Mouse (Mus musculus): ENCODE results near the gene Tmem82.
"Not testable (repeated sequence)": the region's sequence is repeated elsewhere in the genome, so short reads cannot be mapped to it uniquely, and the experiment has no call there.

Tmem82 gene

DNA sequence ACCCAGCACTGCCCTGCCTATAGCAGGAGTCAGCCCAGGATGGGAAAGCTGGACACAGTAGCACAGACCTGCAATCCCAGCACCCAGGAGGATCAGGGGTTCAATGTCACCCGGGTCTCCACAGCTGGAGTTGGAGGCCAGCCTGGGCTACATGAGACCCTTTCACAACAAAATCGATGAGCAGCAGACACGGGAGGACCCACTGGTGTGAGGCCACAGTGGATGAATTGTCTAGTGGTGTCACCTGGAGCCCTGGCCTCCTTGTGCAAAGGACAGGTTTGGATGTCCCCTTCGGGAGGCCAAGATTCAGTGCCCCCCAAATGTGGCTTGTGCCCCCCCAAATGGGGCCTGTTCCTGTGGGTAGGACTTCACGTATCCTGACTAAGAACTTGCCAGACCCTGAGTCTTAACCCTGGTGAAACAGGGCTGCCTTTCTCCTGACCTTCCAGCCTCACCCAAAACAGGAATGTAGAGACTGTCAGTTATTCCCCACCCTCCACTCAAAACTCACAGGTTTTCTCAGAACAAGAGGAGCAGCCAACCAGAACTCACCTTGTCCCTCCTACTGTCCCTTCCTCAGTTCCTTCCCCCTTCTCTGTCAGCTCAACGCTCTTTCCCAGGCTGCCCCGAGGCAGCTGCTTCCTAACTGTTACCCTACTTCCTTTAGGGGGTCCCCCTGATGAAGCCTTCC is 45.6 kb downstream of the Tmem82 start:
- DNase-seq: no peak

GRCm38 (mm10) chr4:141571934-141572333 is 46.5 kb downstream of the Tmem82 start:
- DNase-seq: no peak

DNA sequence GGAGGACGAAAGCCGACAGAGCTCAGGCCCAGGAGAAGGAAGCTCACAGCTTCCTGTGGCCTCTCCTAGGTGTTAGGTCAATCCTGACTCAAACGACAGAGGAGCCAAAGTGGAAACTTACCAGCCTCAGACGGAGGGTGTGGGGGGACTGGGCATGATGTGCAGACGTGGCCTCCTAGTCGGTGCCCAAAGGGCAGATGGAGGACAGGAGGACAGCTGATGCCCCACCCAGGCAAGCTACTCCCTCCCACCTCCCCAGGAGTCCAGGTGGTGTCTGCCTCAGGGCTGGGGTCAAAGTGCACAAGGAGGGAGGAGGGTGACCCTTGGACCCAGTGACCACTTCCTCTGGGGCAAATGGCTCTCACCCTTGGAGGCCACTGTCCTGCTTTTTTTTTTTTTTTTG is 47.1 kb downstream of the Tmem82 start:
- DNase-seq: no peak

GRCm38 (mm10) chr4:141570821-141571220 is 47.6 kb downstream of the Tmem82 start:
- DNase-seq: no peak

DNA sequence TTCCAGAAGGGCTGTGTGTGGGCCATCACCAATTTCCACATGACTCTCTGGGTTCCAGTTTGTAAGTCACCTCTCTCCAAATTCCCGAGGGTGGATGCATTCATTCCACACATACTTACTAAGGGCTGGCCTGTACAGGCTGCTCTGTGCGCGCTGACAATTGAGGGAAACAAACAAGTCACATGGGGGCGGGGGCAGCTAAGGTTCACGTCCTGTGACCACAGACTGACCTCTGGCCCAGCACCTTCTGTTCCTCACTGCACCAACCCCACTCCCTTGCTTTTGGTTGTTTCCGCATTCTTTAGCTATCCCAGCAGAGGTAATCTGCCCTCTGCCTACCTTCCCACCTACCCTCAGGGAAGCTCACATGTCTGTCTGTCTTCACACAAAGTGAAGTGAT is 48.4 kb downstream of the Tmem82 start:
- no peak for DNase-seq

DNA sequence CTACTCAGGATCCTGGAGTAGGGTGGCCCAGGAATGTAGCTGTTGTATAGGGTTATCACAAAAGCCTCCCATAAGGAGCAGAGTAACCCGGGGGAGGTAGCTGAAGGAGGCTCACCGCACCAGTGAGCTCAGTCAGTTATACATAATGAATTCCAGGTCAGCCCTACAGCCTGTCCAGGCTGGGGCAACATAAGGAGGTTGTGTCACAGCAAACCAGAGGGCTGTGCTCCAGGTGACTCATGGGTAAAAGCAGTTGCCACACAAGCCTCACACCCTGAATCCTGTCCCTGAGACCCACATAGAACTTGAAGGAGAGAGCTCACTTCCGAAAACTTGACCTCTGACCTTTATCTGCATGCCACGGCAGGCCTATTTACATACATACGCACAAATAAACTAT is 49.5 kb downstream of the Tmem82 start:
- DNase-seq: no peak

DNA sequence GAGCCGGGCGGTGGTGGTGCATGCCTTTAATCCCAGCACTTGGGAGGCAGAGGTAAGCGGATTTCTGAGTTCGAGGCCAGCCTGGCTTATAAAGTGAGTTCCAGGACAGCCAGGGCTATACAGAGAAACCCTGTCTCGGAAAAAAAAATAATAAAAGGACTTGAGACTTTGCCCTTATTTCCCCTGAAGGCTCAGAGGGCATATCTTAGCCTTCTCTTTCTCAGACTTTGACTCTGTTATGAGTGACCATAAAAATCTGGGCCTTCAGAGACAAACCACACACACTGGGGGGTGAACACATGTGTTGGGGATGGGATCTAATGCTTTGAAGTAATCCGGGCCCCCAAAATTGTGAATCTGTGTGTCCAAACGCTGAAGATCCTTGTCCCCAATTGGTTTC is 51.3 kb downstream of the Tmem82 start:
- DNase-seq: not testable (repeated sequence)

DNA sequence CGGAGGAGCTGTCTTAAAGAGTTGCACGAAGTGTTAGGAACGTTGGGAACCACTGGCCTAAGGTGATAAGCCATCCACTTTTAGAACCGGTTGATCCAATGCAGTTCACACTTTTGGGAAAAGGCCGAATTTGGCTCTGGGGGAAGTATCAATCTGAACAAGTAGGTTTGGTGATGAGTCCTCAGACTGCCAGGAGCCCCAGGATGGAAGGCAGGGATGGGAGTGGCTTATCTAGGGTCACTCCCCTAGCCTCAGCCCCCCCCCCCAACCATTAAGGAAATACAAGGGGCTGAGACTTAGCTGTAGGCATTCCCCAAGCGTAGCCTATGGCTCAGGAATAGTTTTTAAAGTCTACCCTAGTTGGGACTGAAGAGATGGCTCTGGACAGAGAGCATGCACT is 52.2 kb downstream of the Tmem82 start:
- DNase-seq: no peak

- no peak for DNase-seq
Observed at GRCm38 (mm10) chr4:141565325-141565724, 53.1 kb downstream of the Tmem82 start.

DNA sequence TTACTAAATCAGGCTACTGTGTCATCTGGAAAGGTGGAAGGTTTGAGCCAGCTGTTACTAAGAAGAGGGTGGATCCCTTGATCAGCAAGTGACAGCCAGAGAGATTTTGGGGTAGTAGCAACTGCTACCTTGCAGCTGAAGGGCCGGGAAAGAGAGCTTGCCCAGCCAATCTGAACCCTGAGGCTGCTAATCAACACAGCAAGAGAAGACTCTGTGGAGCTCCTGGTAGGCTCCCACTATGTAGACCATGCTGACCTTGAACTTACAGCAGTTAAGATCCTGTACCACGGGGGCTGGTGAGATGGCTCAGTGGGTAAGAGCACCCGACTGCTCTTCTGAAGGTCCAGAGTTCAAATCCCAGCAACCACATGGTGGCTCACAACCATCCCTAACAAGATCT is 53.8 kb downstream of the Tmem82 start:
- no peak for DNase-seq

- no peak for DNase-seq
Observed at GRCm38 (mm10) chr4:141564209-141564608, 54.2 kb downstream of the Tmem82 start.

All from thymus, postnatal 14 days (tissue).